Comparison of ENCODE assay signal across 27 mouse cellular contexts in the genomic region with DNA sequence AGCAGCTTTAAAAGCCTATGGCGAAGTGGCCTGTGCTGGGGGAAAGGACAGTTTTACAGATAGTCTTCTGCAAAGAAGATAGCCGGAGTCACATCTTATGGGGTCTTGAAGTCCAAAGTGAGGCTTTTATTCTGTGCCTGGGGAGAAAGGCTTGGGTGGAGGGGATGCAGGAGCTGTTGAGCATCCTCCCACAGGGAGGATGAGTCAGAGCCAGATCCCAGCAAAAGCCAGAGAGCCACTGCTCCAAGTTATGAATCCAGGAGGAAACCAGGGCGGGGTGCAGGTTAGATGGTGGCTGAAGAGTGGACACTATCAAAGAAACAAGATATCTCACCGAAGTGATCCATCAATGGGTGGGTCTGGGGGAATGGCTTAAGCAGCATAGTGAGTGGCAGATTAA. TPM values are rescaled to one million over a fixed set of nuclear protein-coding genes. Genes with fewer than 3 reads are reported as not detected.
DNase-seq lines count a peak whose midpoint lies in the region; ATAC-seq lines count a peak whose summit lies in the region.
"Had no signal": no experiment of that assay in that cellular context is flagged by ENCODE, and none has a peak within 500 bp of the region (broad histone marks: within the 10 kb centered on the region; RNA-seq: fewer than 3 reads in every experiment).

No protein-coding gene starts in this region.

- peak; percentile 50; the same call in 1 of the 2 replicates for ATAC-seq in frontal cortex, adult (ENCODE audit: low TSS enrichment)
- no peak for ATAC-seq in megakaryocyte-erythroid progenitor cell, adult 5-6 weeks (replicated peaks; ENCODE audit: low FRiP score, low TSS enrichment, poor library complexity, severe bottlenecking)
- ATAC-seq: activated CD4-positive, CD25-positive, alpha-beta regulatory T cell, adult 4 months; CD4-positive, CD25-positive, alpha-beta regulatory T cell, adult 4 months; Patski had no signal

- DNase-seq in cerebellum, adult 9-10 months, result peak; percentile 13
- DNase-seq in cerebellum, postnatal 36 days, result no peak
- DNase-seq in frontal cortex, postnatal 25 days (ENCODE audit: low spot score in 2 of 2), result no peak
- DNase-seq in MN1 (ENCODE audit: low spot score), result peak; percentile 45
- DNase-seq in brain, adult 2 months (ENCODE audit: low read depth, low spot score), result peak; percentile 58
- DNase-seq in testis, postnatal 10 days (ENCODE audit: low spot score), result no peak
- DNase-seq: adrenal gland, adult 2 months; adrenal gland, adult 8-10 months; adrenal gland, postnatal 10 days; adrenal gland, postnatal 14 days; adrenal gland, postnatal 25 days; adrenal gland, postnatal 36 days; B cell, adult 2 months; cerebellum, adult 11 months; cerebellum, adult 11-12 months; cerebellum, adult 18-20 months; cerebellum, adult 2 months had no signal

RNA-seq across cellular contexts. Expression of gene Aars2, which starts 5.1 kb away (rescaled TPM):
- total RNA-seq in megakaryocyte-erythroid progenitor cell, adult 5-6 weeks (2014; fragmentation: Nextera tagmentation), result 17.5 and 20.6 TPM in 2 replicates
- total RNA-seq in megakaryocyte-erythroid progenitor cell, adult 5-6 weeks (2017), result 9.8 and 13.4 TPM in 2 replicates

RNA-seq across cellular contexts. Expression of gene Tcte1, which starts 11.5 kb away (rescaled TPM):
- total RNA-seq in megakaryocyte-erythroid progenitor cell, adult 5-6 weeks (2014; fragmentation: Nextera tagmentation), result not detected in 2 replicates
- not detected in 2 replicates for total RNA-seq in megakaryocyte-erythroid progenitor cell, adult 5-6 weeks (2017)
- total RNA-seq: adrenal gland, adult 18-20 months; adrenal gland, adult 2 months; adrenal gland, adult 8-10 months; adrenal gland, postnatal 10 days; adrenal gland, postnatal 14 days; adrenal gland, postnatal 25 days; adrenal gland, postnatal 36 days; adrenal gland, postnatal 4 days; CH12.LX; G1E; MEL had no signal

RNA-seq across cellular contexts. Expression of gene Spats1, which starts 36.5 kb away (rescaled TPM):
- not detected in 2 replicates for total RNA-seq in megakaryocyte-erythroid progenitor cell, adult 5-6 weeks (2014; fragmentation: Nextera tagmentation)
- total RNA-seq in megakaryocyte-erythroid progenitor cell, adult 5-6 weeks (2017), result not detected in 2 replicates
- total RNA-seq: adrenal gland, adult 18-20 months; adrenal gland, adult 2 months; adrenal gland, postnatal 14 days; adrenal gland, postnatal 36 days had no signal

RNA-seq across cellular contexts. Expression of gene Tmem151b, which starts 37.7 kb away (rescaled TPM):
- total RNA-seq in megakaryocyte-erythroid progenitor cell, adult 5-6 weeks (2014; fragmentation: Nextera tagmentation), result not detected in 2 replicates
- not detected in 2 replicates for total RNA-seq in megakaryocyte-erythroid progenitor cell, adult 5-6 weeks (2017)

RNA-seq across cellular contexts. Expression of gene Nfkbie, which starts 43.7 kb away (rescaled TPM):
- 4.2 and 6.0 TPM in 2 replicates for total RNA-seq in megakaryocyte-erythroid progenitor cell, adult 5-6 weeks (2014; fragmentation: Nextera tagmentation)
- total RNA-seq in megakaryocyte-erythroid progenitor cell, adult 5-6 weeks (2017), result 3.2 and 3.9 TPM in 2 replicates

Comparison
In these comparisons a context has a peak if more than half of its experiments do, and no peak if none do; other contexts are left out.
1. DNase-seq: peak in cerebellum, adult 9-10 months (single experiment), MN1 (single experiment) and brain, adult 2 months (single experiment); none in cerebellum, postnatal 36 days (0 of 2), frontal cortex, postnatal 25 days (0 of 2) and testis, postnatal 10 days (single experiment).